Mouse (Mus musculus): ENCODE results near the gene Jtb. TPM values are rescaled to one million over a fixed set of nuclear protein-coding genes. Genes with fewer than 3 reads are reported as not detected.

Gene Jtb
- polyA plus RNA-seq (2016; fragmentation: Nextera tagmentation; extraction: Ambion mirVana): 83.0 and 84.3 TPM in 2 replicates

DNA sequence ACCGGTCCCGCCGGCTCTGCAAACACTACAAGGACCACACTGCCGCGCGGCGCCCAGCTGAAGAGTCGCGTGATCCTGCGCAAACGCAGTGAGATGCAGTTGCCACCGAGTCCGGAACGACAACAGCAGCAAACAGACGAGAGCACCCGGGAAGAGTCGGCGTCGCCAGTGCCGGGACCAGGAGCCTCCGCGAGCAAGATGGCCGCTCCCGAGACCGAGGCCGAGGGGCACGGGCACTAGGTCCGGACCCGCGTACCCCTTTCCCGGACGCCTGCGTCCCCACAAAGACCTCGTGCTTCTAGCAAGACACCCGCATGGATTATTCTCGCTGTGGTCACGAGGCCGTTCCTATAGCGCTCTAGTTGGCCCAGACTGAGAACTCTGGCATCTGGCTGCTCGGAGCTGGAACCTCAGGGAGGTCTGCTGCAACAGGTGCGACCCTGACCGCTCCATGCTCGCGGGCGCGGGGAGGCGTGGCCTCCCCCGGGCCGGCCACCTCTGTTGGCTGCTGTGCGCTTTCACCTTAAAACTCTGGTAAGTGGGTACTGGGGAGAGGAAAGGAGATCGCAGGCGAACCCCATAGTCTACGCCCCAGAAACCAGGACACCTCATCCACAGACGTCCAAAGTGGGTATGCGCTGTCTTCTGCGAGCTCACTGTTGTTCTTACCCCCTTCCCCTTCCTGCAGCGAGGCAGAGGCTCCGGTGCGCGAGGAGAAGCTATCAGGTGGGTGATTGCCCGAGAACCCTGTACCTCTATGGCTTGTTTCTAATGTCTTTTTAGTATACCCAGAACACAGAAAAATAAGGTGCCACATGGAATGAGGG is at the start of gene Jtb:
Jtb (plus strand) TSS at position 91 of the 827 bp plus-strand sequence.
- peaks cover 5% of the 10 kb centered on the region for H3K4me1 ChIP-seq (replicated peaks)
- peak within 1 kb of the TSS; percentile 84 for H3K4me3 ChIP-seq
- under 1% methylated on average over 61 of the region's 61 CpGs for WGBS
- H3K9ac ChIP-seq: peak within 1 kb of the TSS; percentile 80
- H3K36me3 ChIP-seq: peaks cover 26% of the 10 kb centered on the region
- no peaks in the 10 kb centered on the region for H3K9me3 ChIP-seq (replicated peaks)
- peak; percentile 95 for ATAC-seq (ENCODE audit: insufficient number of reproducible peaks, low FRiP score)
- H3K27ac ChIP-seq (ENCODE audit: poor library complexity, severe bottlenecking): peak within 1 kb of the TSS; percentile 93
- no peaks in the 10 kb centered on the region for H3K27me3 ChIP-seq (replicated peaks)
- peak within 1 kb of the TSS; percentile 81 for H3K4me2 ChIP-seq

DNA sequence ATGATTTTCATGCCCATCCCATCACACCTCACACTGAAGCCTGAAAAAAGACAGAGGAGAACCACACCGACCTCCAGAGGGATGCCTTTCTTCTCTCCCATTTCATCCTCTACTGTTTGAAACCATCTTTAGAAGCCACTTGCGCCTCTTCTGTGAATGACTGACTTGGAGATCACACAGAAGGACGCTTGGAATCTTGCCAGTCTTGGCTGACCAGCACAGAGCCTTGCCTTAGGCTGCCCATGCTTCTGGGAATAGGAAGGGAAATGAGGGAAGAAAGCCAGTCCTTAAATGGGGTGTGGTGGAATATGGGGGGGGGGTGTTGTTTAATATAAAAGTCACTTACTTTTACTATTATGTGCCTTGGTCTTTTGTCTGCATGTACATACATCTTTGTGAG is 47.8 kb upstream of the Jtb start:
- Histone ChIP-seq H3K27me3 (replicated peaks) (no peaks in the 10 kb centered on the region), H3K36me3 (no peaks in the 10 kb centered on the region), H3K9ac (no peak overlapping the region), H3K4me2 (no peak overlapping the region), H3K4me1 (replicated peaks) (peaks cover 7% of the 10 kb centered on the region; the same call in 1 of the 2 replicates), H3K4me3 (no peak overlapping the region), H3K9me3 (replicated peaks) (no peaks in the 10 kb centered on the region), H3K27ac (ENCODE audit: poor library complexity, severe bottlenecking) (no peak overlapping the region)
- WGBS: 67% methylated on average over 3 of the region's 3 CpGs
- no peak for ATAC-seq (ENCODE audit: insufficient number of reproducible peaks, low FRiP score)

DNA sequence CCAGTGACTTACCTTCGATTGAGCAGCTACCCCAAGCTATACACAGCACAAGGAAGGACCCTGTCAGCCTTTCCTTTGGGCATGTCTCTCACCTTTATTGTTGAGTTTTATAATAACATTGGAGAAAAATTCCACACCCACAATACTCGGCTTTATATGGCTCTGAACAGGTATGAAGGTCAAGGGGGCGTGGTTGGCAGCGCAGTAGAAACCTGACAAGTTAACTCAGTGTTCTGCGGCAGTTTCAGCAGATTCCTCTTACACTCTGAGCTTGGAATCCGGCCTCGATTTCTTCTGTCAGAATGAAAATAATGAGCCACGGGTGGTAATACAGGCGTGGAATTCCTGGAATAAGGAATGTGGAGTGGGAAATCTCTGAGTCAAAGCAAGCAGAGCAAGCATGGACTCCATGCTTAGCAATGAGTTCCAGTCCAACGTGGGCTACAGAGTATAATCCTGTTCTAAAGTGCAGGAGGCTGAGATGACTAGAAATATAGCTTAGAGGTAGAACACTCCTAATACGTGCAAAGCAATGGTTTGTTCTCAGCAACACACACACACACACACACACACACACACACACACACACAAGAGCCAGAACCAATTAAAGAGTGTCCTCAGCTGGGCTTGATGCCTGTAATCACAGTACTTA is 40.4 kb upstream of the Jtb start:
- Histone ChIP-seq H3K9ac (no peak overlapping the region), H3K4me3 (no peak overlapping the region)
- WGBS: 73% methylated on average over 11 of the region's 11 CpGs

DNA sequence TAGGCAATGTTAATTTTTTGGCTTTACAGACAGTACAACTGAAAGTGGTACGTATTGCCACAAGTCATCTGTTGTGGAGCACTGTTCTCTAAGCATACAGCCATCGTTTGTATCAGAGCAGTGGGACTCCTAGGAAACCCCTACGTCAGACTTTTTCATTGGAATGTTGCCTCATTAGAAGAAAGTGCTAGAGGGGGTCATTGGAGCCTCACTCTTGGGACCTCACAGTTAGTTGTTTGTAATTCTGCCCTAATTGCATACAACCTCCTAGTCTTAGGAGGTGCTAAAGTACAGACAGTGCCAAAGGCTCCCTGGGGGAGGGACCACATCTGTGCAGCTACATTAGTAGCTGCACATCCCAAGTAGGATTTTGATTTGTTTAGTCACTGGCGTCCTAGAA is 36.6 kb upstream of the Jtb start:
- H3K4me1 ChIP-seq (replicated peaks): peaks cover 7% of the 10 kb centered on the region; the same call in 1 of the 2 replicates
- H3K4me2 ChIP-seq: no peak overlapping the region
- no peaks in the 10 kb centered on the region for H3K36me3 ChIP-seq
- H3K4me3 ChIP-seq: no peak overlapping the region
- H3K27me3 ChIP-seq (replicated peaks): no peaks in the 10 kb centered on the region
- no peak overlapping the region for H3K9ac ChIP-seq
- 74% methylated on average over 4 of the region's 4 CpGs for WGBS
- no peaks in the 10 kb centered on the region for H3K9me3 ChIP-seq (replicated peaks)
- ATAC-seq (ENCODE audit: insufficient number of reproducible peaks, low FRiP score): no peak
- H3K27ac ChIP-seq (ENCODE audit: poor library complexity, severe bottlenecking): no peak overlapping the region

More for the DNA sequence above, 40.4 kb upstream of the Jtb start:
- no peaks in the 10 kb centered on the region for H3K9me3 ChIP-seq (replicated peaks)
- peaks cover 11% of the 10 kb centered on the region for H3K4me1 ChIP-seq (replicated peaks)
- H3K27me3 ChIP-seq (replicated peaks): no peaks in the 10 kb centered on the region
- H3K27ac ChIP-seq (ENCODE audit: poor library complexity, severe bottlenecking): no peak overlapping the region
- no peaks in the 10 kb centered on the region for H3K36me3 ChIP-seq
- no peak for ATAC-seq (ENCODE audit: insufficient number of reproducible peaks, low FRiP score)
- H3K4me2 ChIP-seq: no peak overlapping the region

DNA sequence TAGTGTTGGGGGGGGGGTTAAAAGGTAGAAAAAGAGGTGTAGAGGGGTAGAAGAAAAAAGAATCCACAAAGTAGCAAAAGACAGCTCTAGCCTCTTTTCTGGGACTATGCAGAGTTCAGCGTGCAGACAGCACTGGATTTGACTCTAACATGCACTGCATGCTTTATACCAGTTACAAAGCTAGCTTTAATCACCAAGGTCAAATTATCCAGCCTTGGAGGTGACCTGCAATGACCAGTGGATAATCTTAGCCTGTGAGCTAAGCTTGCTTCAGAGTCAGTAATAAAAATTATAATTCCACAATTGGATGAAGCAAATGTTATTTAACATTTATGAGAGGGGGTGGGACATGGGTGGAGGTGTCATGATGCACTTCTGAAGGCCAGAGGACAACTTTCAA is 35.8 kb upstream of the Jtb start:
- no peak for ATAC-seq (ENCODE audit: insufficient number of reproducible peaks, low FRiP score)

DNA sequence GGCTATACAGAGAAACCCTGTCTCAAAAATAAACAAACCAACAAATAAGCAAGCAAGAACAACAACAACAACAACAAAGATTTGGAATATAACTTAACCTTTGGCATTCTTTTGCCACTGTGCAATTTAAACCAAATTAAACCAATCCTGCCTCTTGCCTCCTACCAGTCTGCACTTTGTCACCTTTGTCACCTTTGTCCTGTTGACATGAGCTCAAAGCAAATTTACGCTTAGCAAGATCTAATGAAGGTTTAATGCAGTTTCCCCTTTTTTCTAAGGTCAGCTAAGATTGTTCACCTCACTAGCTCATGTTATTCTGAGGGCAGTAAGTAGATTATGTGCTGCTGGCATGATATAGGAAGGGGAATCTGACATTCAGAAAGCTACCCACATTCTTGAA is 33.8 kb upstream of the Jtb start:
- ATAC-seq (ENCODE audit: insufficient number of reproducible peaks, low FRiP score): no peak
- H3K36me3 ChIP-seq: no peaks in the 10 kb centered on the region
- WGBS: 53% methylated on average over 1 of the region's 1 CpGs
- no peak overlapping the region for H3K4me3 ChIP-seq
- H3K9ac ChIP-seq: no peak overlapping the region
- no peaks in the 10 kb centered on the region for H3K9me3 ChIP-seq (replicated peaks)
- H3K27ac ChIP-seq (ENCODE audit: poor library complexity, severe bottlenecking): no peak overlapping the region
- peaks cover 7% of the 10 kb centered on the region; the same call in 1 of the 2 replicates for H3K4me1 ChIP-seq (replicated peaks)
- no peak overlapping the region for H3K4me2 ChIP-seq
- H3K27me3 ChIP-seq (replicated peaks): no peaks in the 10 kb centered on the region

More for the DNA sequence above, 35.8 kb upstream of the Jtb start:
- WGBS: 50% methylated on average over 1 of the region's 1 CpGs
- H3K27me3 ChIP-seq (replicated peaks): no peaks in the 10 kb centered on the region
- H3K27ac ChIP-seq (ENCODE audit: poor library complexity, severe bottlenecking): no peak overlapping the region
- no peaks in the 10 kb centered on the region for H3K9me3 ChIP-seq (replicated peaks)
- no peak overlapping the region for H3K9ac ChIP-seq
- peaks cover 7% of the 10 kb centered on the region; the same call in 1 of the 2 replicates for H3K4me1 ChIP-seq (replicated peaks)
- no peak overlapping the region for H3K4me3 ChIP-seq
- H3K36me3 ChIP-seq: no peaks in the 10 kb centered on the region
- H3K4me2 ChIP-seq: no peak overlapping the region

DNA sequence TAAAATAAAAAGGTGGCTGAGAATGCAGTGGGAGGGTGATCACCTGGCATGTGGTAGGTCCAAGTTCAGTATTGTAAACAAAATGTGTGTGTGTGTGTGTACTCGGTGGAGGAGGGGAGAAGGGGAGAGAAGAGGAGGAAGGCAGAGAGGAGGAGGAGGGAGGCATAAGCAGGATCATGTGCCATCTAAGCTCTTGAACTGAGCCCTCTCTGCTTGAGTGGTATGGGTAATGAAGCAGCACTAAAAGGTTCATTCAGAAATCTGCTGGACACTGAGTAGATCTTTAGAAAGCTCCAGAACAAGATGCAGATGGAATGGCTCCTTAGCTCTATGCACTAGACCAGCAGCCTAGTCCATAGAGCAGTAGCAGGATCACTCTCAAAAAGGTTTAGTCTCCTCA is 28.5 kb upstream of the Jtb start:
- ATAC-seq (ENCODE audit: insufficient number of reproducible peaks, low FRiP score): no peak
- H3K27me3 ChIP-seq (replicated peaks): no peaks in the 10 kb centered on the region

DNA sequence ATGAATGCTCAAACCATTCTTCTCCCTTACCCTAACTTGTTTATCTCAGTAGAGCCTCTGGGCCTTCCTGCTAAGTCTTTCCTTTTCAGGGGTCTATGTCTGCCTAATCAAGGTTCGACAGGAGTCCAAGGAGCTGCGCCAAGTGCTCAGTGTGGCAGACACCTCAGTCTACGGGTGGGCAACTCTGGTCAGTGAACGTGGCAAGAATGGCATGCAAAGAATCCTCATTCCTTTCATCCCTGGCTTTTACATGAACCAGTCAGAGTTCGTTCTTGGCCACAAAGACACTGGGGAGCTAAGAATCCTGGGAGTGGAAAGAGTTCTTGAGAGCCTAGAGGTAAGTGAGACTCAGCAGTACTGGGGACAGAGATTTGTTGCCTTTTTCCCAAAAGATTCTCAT is 27.8 kb upstream of the Jtb start:
- Histone ChIP-seq H3K27ac (ENCODE audit: poor library complexity, severe bottlenecking) (peak overlapping the region; percentile 57), H3K4me1 (replicated peaks) (peaks cover 6% of the 10 kb centered on the region), H3K36me3 (peaks cover 23% of the 10 kb centered on the region), H3K9me3 (replicated peaks) (no peaks in the 10 kb centered on the region), H3K4me2 (no peak overlapping the region), H3K27me3 (replicated peaks) (no peaks in the 10 kb centered on the region), H3K9ac (no peak overlapping the region), H3K4me3 (no peak overlapping the region)
- no peak for ATAC-seq (ENCODE audit: insufficient number of reproducible peaks, low FRiP score)
- 32% methylated on average over 5 of the region's 5 CpGs for WGBS

More for the DNA sequence above, 28.5 kb upstream of the Jtb start:
- Histone ChIP-seq H3K4me1 (replicated peaks) (peaks cover 6% of the 10 kb centered on the region), H3K4me3 (no peak overlapping the region), H3K27ac (ENCODE audit: poor library complexity, severe bottlenecking) (no peak overlapping the region), H3K4me2 (no peak overlapping the region), H3K9ac (no peak overlapping the region), H3K36me3 (peaks cover 15% of the 10 kb centered on the region), H3K9me3 (replicated peaks) (no peaks in the 10 kb centered on the region)
- 66% methylated on average over 1 of the region's 1 CpGs for WGBS

DNA sequence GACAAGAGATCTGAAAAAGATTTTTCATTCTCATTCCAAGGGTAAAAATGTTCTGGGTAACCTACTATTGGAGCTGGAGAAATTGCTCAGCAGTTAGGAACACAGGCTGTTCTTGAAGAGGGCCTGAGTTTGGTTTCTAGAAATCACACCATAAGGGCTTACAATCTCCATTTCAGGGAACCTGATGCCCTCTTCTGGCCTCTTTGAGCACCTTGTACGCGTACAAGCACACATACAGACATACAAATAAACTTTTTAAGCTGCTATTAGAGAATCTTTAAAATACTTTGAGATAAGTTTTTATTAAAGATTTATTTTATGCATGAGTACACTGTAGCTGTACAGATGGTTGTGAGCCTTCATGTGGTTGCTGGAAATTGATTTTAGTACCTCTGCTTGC is 26.8 kb upstream of the Jtb start:
- Histone ChIP-seq H3K27ac (ENCODE audit: poor library complexity, severe bottlenecking) (no peak overlapping the region), H3K4me3 (no peak overlapping the region), H3K9ac (no peak overlapping the region), H3K4me2 (no peak overlapping the region), H3K36me3 (peaks cover 32% of the 10 kb centered on the region), H3K4me1 (replicated peaks) (peaks cover 9% of the 10 kb centered on the region), H3K9me3 (replicated peaks) (no peaks in the 10 kb centered on the region), H3K27me3 (replicated peaks) (no peaks in the 10 kb centered on the region)
- no peak for ATAC-seq (ENCODE audit: insufficient number of reproducible peaks, low FRiP score)
- 90% methylated on average over 2 of the region's 2 CpGs for WGBS

DNA sequence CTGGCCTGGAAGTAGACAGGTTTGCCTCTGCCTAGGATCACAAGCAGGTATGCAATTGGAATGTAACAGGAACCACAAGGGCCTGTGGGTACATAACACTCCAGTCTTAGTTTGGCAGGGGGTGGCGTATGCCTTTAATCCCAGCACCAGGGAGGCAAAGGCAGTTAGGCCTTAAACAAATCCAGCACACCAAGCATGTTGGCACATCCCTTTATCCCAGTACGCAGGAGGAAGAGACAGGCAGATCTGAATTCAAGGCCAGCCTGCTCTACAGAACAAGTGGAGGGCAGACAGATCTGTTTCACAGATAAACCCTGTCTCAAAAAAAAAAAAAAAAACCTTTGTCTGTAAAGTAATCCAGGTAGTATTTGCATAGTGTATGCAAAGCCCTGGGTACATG is 22.7 kb upstream of the Jtb start:
- H3K4me3 ChIP-seq: no peak overlapping the region
- H3K27me3 ChIP-seq (replicated peaks): no peaks in the 10 kb centered on the region
- ATAC-seq (ENCODE audit: insufficient number of reproducible peaks, low FRiP score): no peak
- no peak overlapping the region for H3K4me2 ChIP-seq
- H3K9ac ChIP-seq: no peak overlapping the region
- peak overlapping the region; percentile 46; the same call in 1 of the 2 replicates for H3K27ac ChIP-seq (ENCODE audit: poor library complexity, severe bottlenecking)
- no peaks in the 10 kb centered on the region for H3K9me3 ChIP-seq (replicated peaks)
- 80% methylated on average over 2 of the region's 2 CpGs for WGBS
- H3K36me3 ChIP-seq: peaks cover 63% of the 10 kb centered on the region
- peaks cover 25% of the 10 kb centered on the region for H3K4me1 ChIP-seq (replicated peaks)

DNA sequence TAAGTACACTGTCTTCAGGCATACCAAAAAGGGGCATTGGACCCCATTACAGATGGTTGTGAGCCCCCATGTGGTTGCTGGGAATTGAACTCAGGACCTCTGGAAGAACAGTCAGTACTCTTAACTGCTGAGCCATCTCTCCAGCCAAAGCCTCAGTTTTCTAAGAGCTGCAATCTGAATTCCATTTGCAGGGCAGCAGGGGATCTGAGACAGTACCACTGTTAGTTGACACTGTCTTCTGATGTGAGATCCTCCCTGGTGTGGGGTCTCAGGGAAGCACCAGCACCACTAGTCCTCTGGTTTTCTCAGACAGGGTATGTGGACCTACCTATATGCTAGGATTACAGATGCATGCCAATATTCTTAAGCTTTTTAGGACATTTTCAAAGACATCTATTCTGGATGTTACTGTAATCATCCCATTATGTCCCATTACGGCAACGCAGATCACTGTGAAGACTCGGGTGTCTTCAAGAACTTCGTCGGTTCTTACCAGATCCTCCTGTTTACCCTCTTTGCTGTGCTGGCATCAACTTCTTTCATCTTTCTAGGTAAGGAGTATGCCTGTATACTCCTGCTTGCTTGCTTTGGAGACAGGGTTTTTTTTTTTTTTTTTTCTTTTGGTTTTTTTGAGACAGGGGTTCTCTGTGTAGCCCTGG is 21.4 kb upstream of the Jtb start:
- Histone ChIP-seq H3K9ac (no peak overlapping the region), H3K4me2 (no peak overlapping the region), H3K4me1 (replicated peaks) (peaks cover 29% of the 10 kb centered on the region), H3K27me3 (replicated peaks) (no peaks in the 10 kb centered on the region), H3K4me3 (no peak overlapping the region), H3K9me3 (replicated peaks) (no peaks in the 10 kb centered on the region), H3K27ac (ENCODE audit: poor library complexity, severe bottlenecking) (no peak overlapping the region), H3K36me3 (peaks cover 63% of the 10 kb centered on the region)
- WGBS: 90% methylated on average over 5 of the region's 5 CpGs
- no peak for ATAC-seq (ENCODE audit: insufficient number of reproducible peaks, low FRiP score)

All from heart, embryonic 12.5 days (tissue).